Mouse (Mus musculus) C2C12 (cell line): ENCODE measurements at regions not wholly inside any gene's neighbourhood (a gene's known extent, or its start where the extent isn't known, plus 50 kb on each side); places are given as distances from the start of the nearest gene placed in this dataset.

Experiments used
- CEBPB ChIP-seq: IDR thresholded peaks from one replicate; pipeline ENCODE4 v1.6.1; 2011; ENCODE audit warnings: low read depth, mild to moderate bottlenecking, control low read depth, moderate library complexity
- CTCF ChIP-seq: IDR thresholded peaks from one replicate; pipeline ENCODE4 v1.5.1; 2011; ENCODE audit not compliant: control insufficient read depth, insufficient read depth, insufficient read length
- FOSL1 ChIP-seq: IDR thresholded peaks from one replicate; pipeline ENCODE4 v1.8.0; 2011; ENCODE audit warnings: mild to moderate bottlenecking, low read length; ENCODE audit not compliant: poor library complexity, insufficient read depth, severe bottlenecking
- MAX ChIP-seq: IDR thresholded peaks from one replicate; pipeline ENCODE4 v1.6.1; 2011; ENCODE audit warnings: mild to moderate bottlenecking, control low read depth
- MYOD1 ChIP-seq: IDR thresholded peaks from one replicate; pipeline ENCODE4 v1.6.1; 2011; ENCODE audit warnings: low read depth; ENCODE audit not compliant: control insufficient read depth, insufficient read length
- MYOG ChIP-seq: IDR thresholded peaks from one replicate; pipeline ENCODE4 v1.6.1; 2011; ENCODE audit not compliant: control insufficient read depth, insufficient read length; ENCODE audit errors: extremely low read depth
- USF1 ChIP-seq: IDR thresholded peaks from one replicate; pipeline ENCODE4 v1.6.1; 2011; ENCODE audit warnings: low read depth, mild to moderate bottlenecking, control low read depth, moderate library complexity

DNA sequence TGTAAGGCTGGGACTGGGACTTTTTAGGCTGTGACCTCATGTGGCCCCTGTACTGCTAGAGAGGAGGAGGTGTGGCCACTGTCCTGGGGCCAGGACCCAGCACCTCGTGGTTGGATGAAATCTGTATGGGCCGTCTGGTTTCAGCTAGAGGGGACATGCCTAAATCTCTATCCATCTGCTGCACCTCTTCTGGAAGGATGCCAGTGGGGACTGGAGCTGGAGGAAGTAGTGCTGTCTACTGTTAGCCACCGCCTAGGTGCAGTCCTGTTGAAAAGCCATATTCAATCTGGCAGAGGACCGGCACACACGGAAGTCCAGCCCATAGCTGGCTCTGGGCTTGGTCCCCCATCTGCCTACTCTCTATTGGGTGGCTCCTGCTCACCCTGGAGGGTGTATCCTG is 56.7 kb upstream of the Col5a1 start:
- no peak for TF ChIP-seq MAX
- TF ChIP-seq CTCF, result no peak
- no peak for TF ChIP-seq USF1
- no peak for TF ChIP-seq MYOD1
- no peak for TF ChIP-seq FOSL1
- TF ChIP-seq MYOG, result no peak
- no peak for TF ChIP-seq CEBPB
